Mouse (Mus musculus) cerebellum, adult 2 months (tissue): Measurements from ENCODE around the gene Pcnx.

ENCODE experiments used
- CTCF ChIP-seq: fragments of 200-500 bp; IDR thresholded peaks from 2 replicates; pipeline ENCODE4 v1.5.1; 2011; ENCODE audit warnings: low read depth, mild to moderate bottlenecking, control low read depth, low read length, moderate library complexity, borderline replicate concordance; ENCODE audit not compliant: insufficient read depth
- POLR2A ChIP-seq: fragments of 200-500 bp; IDR thresholded peaks from 2 replicates; pipeline ENCODE4 v1.6.1; 2011; ENCODE audit warnings: low read length, control low read depth, borderline replicate concordance; ENCODE audit not compliant: insufficient read depth

GRCm38 (mm10) chr12:81918346-81918745, 58.5 kb downstream of the Pcnx start:
- TF ChIP-seq POLR2A = no peak
- no peak for TF ChIP-seq CTCF
